Mouse (Mus musculus) liver, embryonic 12.5 days (tissue): Measurements from ENCODE around the gene Ghdc. TPM values are rescaled to one million over a fixed set of nuclear protein-coding genes. Genes with fewer than 3 reads are reported as not detected.

Source experiments
- ATAC-seq: fragments of 200-750 bp; cut with Nextera tagmentation; 2 replicates; pipeline ENCODE4 v1.8.0; 2017; ENCODE audit warnings: moderate number of reproducible peaks, mild to moderate bottlenecking, moderate library complexity
- H3K27ac ChIP-seq: fragments of 300-500 bp; sonication (generic); 2 replicates; pipeline ENCODE4 v1.5.1; 2016; ENCODE audit warnings: mild to moderate bottlenecking
- H3K27me3 ChIP-seq: fragments of 300-500 bp; sonication (generic); replicated peaks from 2 replicates; pipeline ENCODE4 v1.6.1; 2016; ENCODE audit warnings: mild to moderate bottlenecking, moderate library complexity
- H3K36me3 ChIP-seq: fragments of 300-500 bp; sonication (generic); 2 replicates; pipeline ENCODE4 v1.6.1; 2016; ENCODE audit warnings: mild to moderate bottlenecking, moderate library complexity
- H3K4me1 ChIP-seq: fragments of 300-500 bp; sonication (generic); 2 replicates; pipeline ENCODE4 v1.6.1; 2016
- H3K4me2 ChIP-seq: fragments of 300-500 bp; sonication (generic); 2 replicates; pipeline ENCODE4 v1.6.1; 2016; ENCODE audit warnings: mild to moderate bottlenecking, moderate library complexity
- H3K4me3 ChIP-seq: fragments of 300-500 bp; sonication (generic); 2 replicates; pipeline ENCODE4 v1.5.1; 2016; ENCODE audit warnings: mild to moderate bottlenecking, moderate library complexity
- H3K9ac ChIP-seq: fragments of 300-500 bp; sonication (generic); 2 replicates; pipeline ENCODE4 v1.6.1; 2016; ENCODE audit warnings: mild to moderate bottlenecking, moderate library complexity
- H3K9me3 ChIP-seq: fragments of 300-500 bp; sonication (generic); replicated peaks from 2 replicates; pipeline ENCODE4 v1.6.1; 2016; ENCODE audit warnings: mild to moderate bottlenecking, moderate library complexity
- WGBS: fragments of 180-500 bp; shearing (Covaris S2); methylation state at CpG from one replicate; pipeline ENCODE4 v1.1.7; 2016; ENCODE audit not compliant: insufficient replicate concordance; 5-methylcytosine and 5-hydroxymethylcytosine counted together
- polyA plus RNA-seq: library from polyadenylated mRNA; unstranded; fragments of >200 nt; fragmentation: Nextera tagmentation; extraction: Ambion mirVana; gene quantifications from 2 replicates; pipeline ENCODE4 v1.2.1, GENCODE M21; 2016

Gene Ghdc
- polyA plus RNA-seq, result 2.1 and 2.4 TPM in 2 replicates

DNA sequence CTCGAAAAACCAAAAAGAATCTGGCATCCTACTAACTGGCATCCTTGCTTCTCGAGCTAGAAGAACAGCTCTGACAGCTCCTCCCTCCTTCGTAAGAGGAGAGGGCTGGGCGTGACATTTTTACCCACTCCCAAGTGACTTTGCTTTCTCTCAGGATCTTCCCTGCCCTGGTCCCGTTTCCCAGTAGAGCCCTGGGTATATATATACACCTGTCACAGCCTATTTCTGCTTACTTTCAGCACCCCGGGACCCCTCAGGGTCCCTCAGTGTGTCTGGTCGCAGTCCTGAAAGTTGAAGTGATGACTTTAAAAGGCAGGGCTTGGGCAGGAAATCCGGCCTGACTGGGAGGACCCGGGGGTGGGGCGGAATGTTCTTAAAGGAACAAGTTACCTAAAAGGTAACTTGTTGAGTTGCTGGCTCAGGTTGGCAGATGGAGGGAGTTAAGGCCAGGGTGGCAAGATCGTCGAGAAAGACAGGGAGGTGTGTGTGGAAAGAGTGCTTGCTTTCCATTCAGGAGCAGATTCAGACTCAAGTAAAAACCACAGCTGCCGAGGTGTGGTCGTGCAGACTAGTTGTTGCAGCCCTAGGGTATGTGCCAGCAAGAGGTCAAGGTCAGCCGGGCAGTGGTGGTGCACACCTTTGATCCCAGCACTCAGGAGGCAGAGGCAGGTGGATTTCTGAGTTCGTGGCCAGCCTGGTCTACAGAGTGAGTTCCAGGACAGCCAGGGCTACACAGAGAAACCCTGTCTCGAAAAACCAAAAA, at the start of gene Ghdc:
Ghdc (minus strand) TSS at position 312 of the 763 bp plus-strand sequence.
- Histone ChIP-seq H3K4me1 (peaks cover 12% of the 10 kb centered on the region), H3K27ac (0 out of 2 replicates have a peak within 1 kb of the TSS, but pooled peaks have one; percentile 36), H3K27me3 (no peaks in the 10 kb centered on the region), H3K4me2 (peak within 1 kb of the TSS; percentile 71), H3K4me3 (peak within 1 kb of the TSS; percentile 61), H3K9ac (peak within 1 kb of the TSS; percentile 62), H3K36me3 (no peaks in the 10 kb centered on the region), H3K9me3 (no peaks in the 10 kb centered on the region)
- peak; percentile 57 for ATAC-seq
- 7% methylated on average over 17 of the region's 17 CpGs for WGBS

DNA sequence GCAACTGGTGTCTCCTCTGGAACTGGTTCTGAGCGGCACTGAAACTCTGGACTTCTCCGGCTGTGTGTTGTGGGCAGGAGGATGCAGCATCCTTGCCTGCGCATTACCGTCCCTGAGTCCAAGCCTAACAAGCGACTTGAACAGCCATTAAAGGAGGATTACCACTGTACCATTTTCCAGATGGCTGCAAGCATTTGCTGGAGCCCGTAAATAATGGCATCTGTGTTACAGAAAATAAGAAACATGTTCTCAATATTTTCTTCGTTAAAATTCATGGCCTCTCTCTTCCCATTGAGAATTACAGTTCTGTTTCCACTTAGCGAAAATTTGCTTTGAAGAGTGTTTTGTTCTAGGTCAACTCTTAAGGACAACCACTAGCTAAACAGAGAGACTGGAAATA, 49.3 kb upstream of the Ghdc start:
- Histone ChIP-seq H3K9ac (no peak overlapping the region), H3K27me3 (no peaks in the 10 kb centered on the region), H3K36me3 (no peaks in the 10 kb centered on the region), H3K4me2 (peak overlapping the region; percentile 32), H3K27ac (0 out of 2 replicates have a peak overlapping the region, but pooled peaks have one; percentile 18), H3K9me3 (no peaks in the 10 kb centered on the region), H3K4me3 (no peak overlapping the region), H3K4me1 (peaks cover 92% of the 10 kb centered on the region)
- no peak for ATAC-seq
- WGBS, result 81% methylated on average over 8 of the region's 8 CpGs

DNA sequence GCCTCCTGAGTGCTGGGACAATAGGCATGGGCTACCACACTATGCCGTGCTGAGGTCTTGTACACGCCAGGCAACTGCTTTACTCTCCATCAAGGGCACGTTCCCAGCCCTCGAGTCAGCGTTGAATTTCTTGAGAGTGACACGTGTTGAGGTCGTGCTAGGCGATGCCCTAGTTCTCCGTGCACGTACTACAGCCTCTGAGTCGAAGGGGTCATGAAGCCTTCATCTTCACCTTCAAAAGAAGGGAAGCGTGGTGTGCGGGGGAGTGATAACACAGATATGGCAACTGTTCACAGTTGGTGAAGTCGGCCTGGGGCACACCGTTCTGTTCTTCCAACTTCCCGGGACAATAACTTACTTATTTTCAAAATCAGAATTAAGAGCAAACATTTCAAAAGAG, 48.9 kb upstream of the Ghdc start:
- Histone ChIP-seq H3K9ac (no peak overlapping the region), H3K9me3 (no peaks in the 10 kb centered on the region), H3K4me3 (no peak overlapping the region), H3K27ac (peak overlapping the region; percentile 42; the same call in 1 of the 2 replicates), H3K4me2 (peak overlapping the region; percentile 32), H3K4me1 (peaks cover 93% of the 10 kb centered on the region), H3K27me3 (no peaks in the 10 kb centered on the region), H3K36me3 (no peaks in the 10 kb centered on the region)
- peak; percentile 67; the same call in 1 of the 2 replicates for ATAC-seq
- WGBS, result 35% methylated on average over 16 of the region's 16 CpGs

DNA sequence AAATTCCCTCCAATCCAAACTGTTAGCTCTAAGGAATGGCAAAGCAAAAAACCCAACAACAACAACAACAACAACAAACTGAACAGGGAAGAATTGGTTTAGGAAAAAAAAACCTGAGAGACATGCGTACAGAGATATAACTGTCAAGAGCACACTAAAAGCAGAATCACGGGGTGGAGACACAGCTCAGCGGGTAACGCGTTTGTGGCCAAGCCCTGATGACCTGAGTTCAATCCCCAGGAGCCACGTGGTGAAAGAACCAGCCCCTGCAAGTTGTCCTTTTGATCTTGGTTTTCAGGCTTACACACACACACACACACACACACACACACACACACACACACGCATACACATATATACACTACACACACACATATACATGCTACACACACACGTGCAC, 48.3 kb upstream of the Ghdc start:
- peak overlapping the region; percentile 40; the same call in 1 of the 2 replicates for H3K4me2 ChIP-seq
- H3K4me1 ChIP-seq, result peaks cover 93% of the 10 kb centered on the region
- H3K27ac ChIP-seq, result peak overlapping the region; percentile 42
- no peak overlapping the region for H3K9ac ChIP-seq
- 72% methylated on average over 8 of the region's 8 CpGs for WGBS
- no peaks in the 10 kb centered on the region for H3K36me3 ChIP-seq
- no peaks in the 10 kb centered on the region for H3K9me3 ChIP-seq
- peak; percentile 40; the same call in 1 of the 2 replicates for ATAC-seq
- no peak overlapping the region for H3K4me3 ChIP-seq
- H3K27me3 ChIP-seq, result no peaks in the 10 kb centered on the region

DNA sequence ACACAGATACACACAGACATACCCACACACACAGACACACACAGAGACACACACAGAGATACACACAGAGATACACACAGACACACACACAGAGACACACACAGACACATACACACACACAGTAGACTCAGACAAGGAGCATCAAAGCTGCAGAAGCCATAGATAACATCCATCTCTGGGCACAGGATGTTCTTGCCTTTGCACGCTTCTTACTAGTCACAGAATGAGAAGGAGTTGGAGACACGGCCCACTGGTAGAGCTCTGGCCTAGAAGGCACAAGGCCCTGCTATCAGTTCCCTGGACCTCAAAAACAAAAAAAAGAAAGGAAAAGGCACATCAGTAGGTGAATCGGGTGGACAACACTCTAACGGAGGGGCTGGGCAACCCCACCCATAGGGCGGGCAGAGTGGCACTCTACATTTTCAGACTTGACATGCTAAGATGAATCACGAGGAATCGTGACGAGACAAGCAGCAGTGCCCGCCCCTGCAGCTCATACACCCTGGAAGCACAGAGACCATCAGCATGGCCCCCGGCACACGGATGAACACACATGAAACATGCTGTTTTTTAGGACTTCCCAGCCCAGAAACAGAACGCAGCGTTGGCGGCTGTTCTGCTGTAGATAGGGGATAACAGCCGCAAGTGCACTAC, 47.7 kb upstream of the Ghdc start:
- no peak overlapping the region; the same call in 1 of the 2 replicates for H3K9ac ChIP-seq
- no peak overlapping the region for H3K4me3 ChIP-seq
- peaks cover 90% of the 10 kb centered on the region for H3K4me1 ChIP-seq
- no peaks in the 10 kb centered on the region for H3K27me3 ChIP-seq
- peak overlapping the region; percentile 40; the same call in 1 of the 2 replicates for H3K4me2 ChIP-seq
- H3K9me3 ChIP-seq, result no peaks in the 10 kb centered on the region
- ATAC-seq, result peak; percentile 28; the same call in 1 of the 2 replicates
- peak overlapping the region; percentile 42 for H3K27ac ChIP-seq
- WGBS, result 59% methylated on average over 15 of the region's 15 CpGs
- no peaks in the 10 kb centered on the region for H3K36me3 ChIP-seq

DNA sequence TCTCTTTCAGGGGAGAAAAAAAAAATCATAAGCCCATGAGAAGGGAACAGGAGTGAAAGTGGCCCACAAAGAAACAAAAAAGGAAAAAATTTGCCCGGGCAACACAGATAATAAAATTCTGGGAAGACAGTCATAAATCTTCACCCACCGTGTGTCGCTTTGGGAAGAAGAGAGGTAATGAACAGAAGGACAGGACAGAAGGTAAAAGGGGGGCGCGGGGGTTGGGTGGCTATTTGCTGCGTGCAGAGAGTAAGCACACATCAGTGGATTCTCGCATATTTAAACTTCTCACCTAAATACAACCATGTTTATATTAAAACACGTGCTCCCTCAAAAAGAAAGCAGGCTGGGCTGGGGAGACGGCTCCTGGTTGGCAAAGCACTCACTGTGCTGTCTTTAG, 46.6 kb upstream of the Ghdc start:
- 75% methylated on average over 9 of the region's 9 CpGs for WGBS

DNA sequence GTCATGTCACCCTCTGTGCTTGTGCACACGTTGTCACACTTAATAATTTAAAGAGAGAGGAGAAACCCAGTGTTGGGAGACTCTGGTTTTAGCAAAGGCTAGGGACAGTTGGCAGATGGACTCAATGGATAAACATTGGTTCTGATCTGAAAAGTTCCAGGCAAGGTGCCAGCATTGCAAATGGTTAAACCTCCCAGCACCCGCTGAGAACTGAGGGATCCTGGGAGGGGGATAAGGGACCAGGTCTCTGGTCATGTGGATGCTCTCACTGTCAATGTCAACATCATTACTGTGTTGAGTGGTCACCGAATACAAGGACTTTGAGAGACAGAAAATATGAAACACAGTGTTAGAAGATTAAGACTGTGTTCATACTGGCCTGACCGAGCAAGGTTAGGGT, 46.0 kb upstream of the Ghdc start:
- Histone ChIP-seq H3K4me2 (no peak overlapping the region; the same call in 1 of the 2 replicates), H3K9ac (no peak overlapping the region), H3K36me3 (peaks cover 10% of the 10 kb centered on the region), H3K4me3 (no peak overlapping the region), H3K9me3 (no peaks in the 10 kb centered on the region; the same call in 1 of the 2 replicates), H3K4me1 (peaks cover 73% of the 10 kb centered on the region), H3K27ac (no peak overlapping the region), H3K27me3 (no peaks in the 10 kb centered on the region)
- no peak for ATAC-seq
- 67% methylated on average over 4 of the region's 4 CpGs for WGBS

More for the DNA sequence above, 46.6 kb upstream of the Ghdc start:
- Histone ChIP-seq H3K4me3 (no peak overlapping the region), H3K9me3 (no peaks in the 10 kb centered on the region; the same call in 1 of the 2 replicates), H3K27me3 (no peaks in the 10 kb centered on the region), H3K36me3 (peaks cover 5% of the 10 kb centered on the region), H3K27ac (no peak overlapping the region), H3K4me1 (peaks cover 78% of the 10 kb centered on the region), H3K9ac (no peak overlapping the region), H3K4me2 (no peak overlapping the region)
- no peak for ATAC-seq

DNA sequence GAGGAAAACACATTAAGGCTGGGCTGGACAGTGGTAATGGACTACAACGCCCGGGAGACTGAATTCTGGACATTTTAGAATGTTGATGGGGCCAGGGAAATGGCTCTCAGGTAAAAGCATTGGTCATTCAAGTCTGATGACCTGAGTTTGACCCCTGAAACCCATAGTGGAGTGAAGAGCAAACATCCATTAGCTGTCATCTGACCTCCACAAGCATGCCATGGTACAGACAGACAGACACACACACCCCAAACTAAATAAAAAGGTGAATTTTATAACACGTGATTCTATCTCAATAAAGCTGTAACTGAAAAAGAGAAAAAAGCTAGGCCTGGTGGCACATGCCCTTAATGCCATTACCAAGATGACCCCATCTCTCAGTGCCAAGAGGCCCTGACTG, 45.6 kb upstream of the Ghdc start:
- H3K4me2 ChIP-seq, result no peak overlapping the region; the same call in 1 of the 2 replicates
- no peak overlapping the region for H3K27ac ChIP-seq
- ATAC-seq, result no peak
- no peak overlapping the region for H3K4me3 ChIP-seq
- peaks cover 68% of the 10 kb centered on the region for H3K4me1 ChIP-seq
- H3K27me3 ChIP-seq, result no peaks in the 10 kb centered on the region
- 66% methylated on average over 3 of the region's 3 CpGs for WGBS
- H3K36me3 ChIP-seq, result peaks cover 14% of the 10 kb centered on the region
- H3K9me3 ChIP-seq, result peaks cover 3% of the 10 kb centered on the region; the same call in 1 of the 2 replicates
- H3K9ac ChIP-seq, result no peak overlapping the region

DNA sequence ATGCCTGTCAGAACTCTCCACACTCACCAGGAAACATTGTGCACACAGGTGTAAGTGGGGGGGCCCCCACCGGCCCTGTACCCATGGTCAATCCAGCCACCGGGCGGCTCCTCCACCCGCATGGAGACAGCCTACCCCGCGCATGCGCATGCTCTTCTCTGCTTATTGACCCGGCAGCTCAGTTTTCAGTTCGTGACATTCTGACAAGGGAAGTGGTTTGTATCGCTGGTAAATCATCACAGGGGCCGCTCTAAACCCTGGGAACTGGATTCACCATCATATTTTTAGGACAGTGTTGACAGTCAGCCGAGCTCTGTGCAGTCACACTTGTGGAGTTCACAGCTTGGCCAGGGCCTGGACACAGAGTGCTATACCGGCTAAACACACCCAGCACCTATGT, 43.7 kb upstream of the Ghdc start:
- H3K9ac ChIP-seq, result peak overlapping the region; percentile 57

DNA sequence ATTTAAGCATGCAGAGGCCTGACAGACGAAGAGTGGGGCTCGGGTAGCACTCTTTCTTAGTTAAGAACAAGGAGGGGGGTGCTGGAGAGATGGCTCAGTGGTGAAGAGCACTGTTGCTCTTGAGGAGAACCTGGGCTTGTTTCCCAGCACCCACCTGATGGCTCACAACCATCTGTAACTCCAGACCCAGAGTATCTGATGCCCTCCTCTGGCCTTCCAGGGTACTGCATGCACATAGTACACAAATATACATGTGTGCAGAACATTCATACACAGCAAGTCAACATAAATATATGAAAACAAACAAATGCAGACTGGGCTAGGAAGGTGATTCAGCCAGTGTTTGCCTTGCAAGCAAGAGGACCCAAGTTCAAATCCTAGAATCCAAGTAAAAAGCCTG, 40.4 kb upstream of the Ghdc start:
- peaks cover 47% of the 10 kb centered on the region for H3K36me3 ChIP-seq
- H3K4me2 ChIP-seq, result no peak overlapping the region
- no peak overlapping the region for H3K4me3 ChIP-seq
- no peak overlapping the region for H3K9ac ChIP-seq
- peaks cover 6% of the 10 kb centered on the region; the same call in 1 of the 2 replicates for H3K9me3 ChIP-seq
- H3K27ac ChIP-seq, result no peak overlapping the region
- H3K4me1 ChIP-seq, result peaks cover 23% of the 10 kb centered on the region
- no peak for ATAC-seq
- 89% methylated on average over 2 of the region's 2 CpGs for WGBS
- H3K27me3 ChIP-seq, result no peaks in the 10 kb centered on the region

More for the DNA sequence above, 43.7 kb upstream of the Ghdc start:
- peak overlapping the region; percentile 57 for H3K27ac ChIP-seq
- peak overlapping the region; percentile 30; the same call in 1 of the 2 replicates for H3K4me3 ChIP-seq
- H3K27me3 ChIP-seq, result no peaks in the 10 kb centered on the region
- peaks cover 56% of the 10 kb centered on the region for H3K4me1 ChIP-seq
- peak; percentile 54 for ATAC-seq
- peak overlapping the region; percentile 65 for H3K4me2 ChIP-seq
- H3K9me3 ChIP-seq, result peaks cover 6% of the 10 kb centered on the region; the same call in 1 of the 2 replicates
- WGBS, result 16% methylated on average over 13 of the region's 13 CpGs
- H3K36me3 ChIP-seq, result peaks cover 26% of the 10 kb centered on the region

DNA sequence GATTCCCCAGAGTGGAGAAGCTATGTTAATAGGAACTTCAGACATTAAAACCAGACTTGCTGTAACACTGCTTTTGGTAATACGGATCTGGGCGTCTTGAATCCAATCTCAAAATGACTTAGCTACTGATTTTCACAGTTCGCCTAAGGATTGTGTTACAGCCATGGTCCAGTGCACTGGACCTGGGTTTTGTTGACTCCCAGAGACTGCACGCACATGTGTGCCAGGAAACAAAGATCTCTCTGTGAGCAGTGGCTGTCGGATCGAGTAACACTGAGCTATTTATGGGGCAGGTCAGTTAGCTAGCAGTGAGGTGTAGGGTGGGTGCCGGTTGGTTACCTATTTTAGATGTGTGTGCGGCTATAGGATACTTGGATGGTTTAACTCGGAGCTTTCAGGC, 39.8 kb upstream of the Ghdc start:
- peaks cover 53% of the 10 kb centered on the region for H3K36me3 ChIP-seq
- no peak overlapping the region for H3K27ac ChIP-seq
- H3K9ac ChIP-seq, result no peak overlapping the region
- H3K9me3 ChIP-seq, result peaks cover 6% of the 10 kb centered on the region; the same call in 1 of the 2 replicates
- ATAC-seq, result no peak
- H3K27me3 ChIP-seq, result no peaks in the 10 kb centered on the region
- H3K4me2 ChIP-seq, result no peak overlapping the region
- no peak overlapping the region for H3K4me3 ChIP-seq
- H3K4me1 ChIP-seq, result peaks cover 17% of the 10 kb centered on the region
- WGBS, result 81% methylated on average over 9 of the region's 9 CpGs
